Mouse (Mus musculus) left cerebral cortex, adult 8-10 months (tissue): ENCODE measurements around the gene Bmf. TPM values are rescaled to one million over a fixed set of nuclear protein-coding genes. Genes with fewer than 3 reads are reported as not detected.

Experiments
- DNase-seq, 2 experiments: peaks; one replicate each; pipeline ENCODE4 v3.0.0; 2022; ENCODE audit warnings: low spot score in 2 of 2
- total RNA-seq, 4 experiments: library from RNA; stranded (reverse); gene quantifications; 2 replicates each; pipeline ENCODE4 v1.2.4; 2022

Gene Bmf
- total RNA-seq, result 1 to 10 TPM; 3.4 to 5.2 (median 4.7) TPM

- peak; percentile 88 to 93 for DNase-seq
Observed at GRCm38 (mm10) chr2:118549507-118550473, at the start of gene Bmf. Gene Bmf (minus strand): TSS chr2:118549687.

- no peak for DNase-seq
Observed at GRCm38 (mm10) chr2:118599087-118599486, 49.6 kb upstream of the Bmf start.

- DNase-seq, result peak; percentile 71 to 85
Observed at GRCm38 (mm10) chr2:118597673-118598568, 48.4 kb upstream of the Bmf start, which contains the start of gene Bub1b. Gene Bub1b (plus strand): TSS chr2:118598211.

- no peak for DNase-seq
Observed at GRCm38 (mm10) chr2:118591083-118591482, 41.6 kb upstream of the Bmf start.

GRCm38 (mm10) chr2:118587686-118588085 lies 38.2 kb upstream of the Bmf start:
- no peak for DNase-seq

GRCm38 (mm10) chr2:118586013-118586412 lies 36.5 kb upstream of the Bmf start:
- no peak for DNase-seq

GRCm38 (mm10) chr2:118573135-118573534 lies 23.6 kb upstream of the Bmf start:
- DNase-seq, result no peak

GRCm38 (mm10) chr2:118572183-118572836 lies 22.8 kb upstream of the Bmf start:
- DNase-seq, result no peak

GRCm38 (mm10) chr2:118570939-118571338 lies 21.5 kb upstream of the Bmf start:
- DNase-seq, result no peak

- DNase-seq, result no peak
Observed at GRCm38 (mm10) chr2:118567179-118567578, 17.7 kb upstream of the Bmf start.

- DNase-seq, result no peak
Observed at GRCm38 (mm10) chr2:118562431-118562830, 12.9 kb upstream of the Bmf start.

GRCm38 (mm10) chr2:118562015-118562414 lies 12.5 kb upstream of the Bmf start:
- no peak for DNase-seq

- no peak for DNase-seq
Observed at GRCm38 (mm10) chr2:118558426-118558825, 8.9 kb upstream of the Bmf start.

- DNase-seq, result peak in 1 of 2 experiments; percentile 74
Observed at GRCm38 (mm10) chr2:118554356-118554990, 5.0 kb upstream of the Bmf start.

GRCm38 (mm10) chr2:118551606-118552005 lies 2.1 kb upstream of the Bmf start:
- no peak for DNase-seq

- no peak for DNase-seq
Observed at GRCm38 (mm10) chr2:118548421-118549221, 866 bp downstream of the Bmf start.

- no peak for DNase-seq
Observed at GRCm38 (mm10) chr2:118547541-118548016, 1.9 kb downstream of the Bmf start.

- DNase-seq, result no peak
Observed at GRCm38 (mm10) chr2:118546798-118547165, 2.7 kb downstream of the Bmf start.

GRCm38 (mm10) chr2:118546104-118546797 lies 3.2 kb downstream of the Bmf start:
- no peak for DNase-seq
